Mouse (Mus musculus): ENCODE results near the gene Hyls1. TPM values are rescaled to one million over a fixed set of nuclear protein-coding genes. Genes with fewer than 3 reads are reported as not detected.

Gene Hyls1
- total and polyA plus RNA-seq, 3 experiments, result 10.5 to 10.6 TPM; not detected in 1

- Histone ChIP-seq H3K4me3 (ENCODE audit: control insufficient read depth in 1 of 2, insufficient read depth in 1 of 2, low read depth in 2 of 2, low read length in 2 of 2) (no peak overlapping the region), H3K36me3 (ENCODE audit: control insufficient read depth in 1 of 2, insufficient read depth in 2 of 2, low read length in 2 of 2) (peaks cover 0 to 3% of the 10 kb centered on the region in 2 experiments; a peak in 1 of 4 replicates), H3K9me3 (replicated peaks; ENCODE audit: insufficient read depth, low read length) (no peaks in the 10 kb centered on the region), H3K9ac (ENCODE audit: control insufficient read depth, low read depth, low read length, poor library complexity, severe bottlenecking) (no peak overlapping the region), H3K27ac (ENCODE audit: control insufficient read depth, low read depth, low read length) (no peak overlapping the region), H3K27me3 (ENCODE audit: control insufficient read depth in 1 of 2, insufficient read depth in 2 of 2, low read length in 2 of 2) (no peaks in the 10 kb centered on the region; a peak in 3 of 4 replicates), H3K79me2 (ENCODE audit: control insufficient read depth, insufficient read depth, low read length, poor library complexity) (no peaks in the 10 kb centered on the region), H3K4me1 (ENCODE audit: control insufficient read depth in 1 of 2, insufficient read depth in 2 of 2, low read length in 2 of 2) (peaks cover 0 to 5% of the 10 kb centered on the region in 2 experiments; a peak in 1 of 4 replicates)
- peak; percentile 70 for DNase-seq (ENCODE audit: low read depth, low spot score)
- TF ChIP-seq ZC3H11A (IDR thresholded peaks at IDR 0.05; ENCODE audit: low read depth, low read length) (peak; percentile 55), HCFC1 (IDR thresholded peaks at IDR 0.05; ENCODE audit: low read depth, low read length) (0 out of 2 replicates have a peak, but pooled peaks have one; percentile 16), CHD2 (IDR thresholded peaks at IDR 0.05; ENCODE audit: low read length) (no peak), MAZ (IDR thresholded peaks at IDR 0.05; ENCODE audit: low read depth, low read length) (no peak), SMC3 (IDR thresholded peaks at IDR 0.05; ENCODE audit: low read depth, low read length) (peak; percentile 61), MXI1 (IDR thresholded peaks at IDR 0.05; ENCODE audit: low read depth, low read length) (no peak), RAD21 (IDR thresholded peaks at IDR 0.05; ENCODE audit: low read depth, low read length) (peak; percentile 66), TCF12 (IDR thresholded peaks at IDR 0.05; ENCODE audit: low read depth, low read length) (no peak), POLR2A (IDR thresholded peaks at IDR 0.05; ENCODE audit: control insufficient read depth in 1 of 2, insufficient read depth in 1 of 2, low read depth in 1 of 2, low read length in 2 of 2, poor library complexity in 1 of 2) (no peak), ZNF384 (IDR thresholded peaks at IDR 0.05; ENCODE audit: low read depth, low read length) (no peak), POLR2AphosphoS2 (IDR thresholded peaks at IDR 0.05; ENCODE audit: low read length) (no peak), CTCF (IDR thresholded peaks at IDR 0.05 in 2 of 3, conservative IDR thresholded peaks at IDR 0.05 in 1 of 3; ENCODE audit: control insufficient read depth in 1 of 3, insufficient read depth in 1 of 3, low read depth in 2 of 3, low read length in 3 of 3, poor library complexity in 1 of 3, severe bottlenecking in 1 of 3) (peak; percentile 61 to 69 (median 66))
These were observed 35.1 kb downstream of the Hyls1 start for GRCm38 (mm10) chr9:35535110-35535509.

DNA sequence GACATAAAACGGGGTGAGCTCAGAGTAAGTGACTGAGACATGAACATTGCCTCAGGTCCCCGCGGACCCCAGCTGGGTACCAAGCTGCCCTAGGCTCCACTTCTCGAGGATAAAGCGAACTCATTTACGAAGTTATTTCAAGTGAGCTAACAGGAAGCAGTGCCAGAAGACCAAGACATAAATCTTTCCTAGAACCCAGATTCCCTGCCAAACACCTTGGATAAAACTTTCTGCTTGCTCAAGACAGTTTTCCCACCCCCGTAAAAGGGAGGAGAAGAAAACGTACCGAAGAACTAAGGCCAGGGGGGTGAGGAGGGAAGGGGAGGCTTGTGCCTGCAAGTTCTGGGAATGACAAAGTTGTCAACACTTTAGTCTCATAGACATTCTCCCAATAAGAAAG is 36.9 kb downstream of the Hyls1 start:
- H3K4me1 ChIP-seq (ENCODE audit: control insufficient read depth in 1 of 2, insufficient read depth in 2 of 2, low read length in 2 of 2), result peaks cover 0 to 3% of the 10 kb centered on the region in 2 experiments; a peak in 1 of 4 replicates
- no peak overlapping the region for H3K4me3 ChIP-seq (ENCODE audit: control insufficient read depth in 1 of 2, insufficient read depth in 1 of 2, low read depth in 2 of 2, low read length in 2 of 2)
- no peak overlapping the region for H3K27ac ChIP-seq (ENCODE audit: control insufficient read depth, low read depth, low read length)
- H3K27me3 ChIP-seq (ENCODE audit: control insufficient read depth in 1 of 2, insufficient read depth in 2 of 2, low read length in 2 of 2), result no peaks in the 10 kb centered on the region; a peak in 3 of 4 replicates
- H3K9ac ChIP-seq (ENCODE audit: control insufficient read depth, low read depth, low read length, poor library complexity, severe bottlenecking), result no peak overlapping the region
- H3K36me3 ChIP-seq (ENCODE audit: control insufficient read depth in 1 of 2, insufficient read depth in 2 of 2, low read length in 2 of 2), result peaks cover 0 to 3% of the 10 kb centered on the region in 2 experiments; a peak in 1 of 4 replicates
- DNase-seq (ENCODE audit: low read depth, low spot score), result no peak
- H3K9me3 ChIP-seq (replicated peaks; ENCODE audit: insufficient read depth, low read length), result no peaks in the 10 kb centered on the region
- TF ChIP-seq ELF1 (IDR thresholded peaks at IDR 0.05; ENCODE audit: low read depth, low read length), result no peak
- no peak for TF ChIP-seq BHLHE40 (IDR thresholded peaks at IDR 0.05; ENCODE audit: borderline replicate concordance, low read depth, low read length)
- no peak for TF ChIP-seq E2F4 (IDR thresholded peaks at IDR 0.05; ENCODE audit: borderline replicate concordance, low read depth, low read length)
- no peak for TF ChIP-seq SMC3 (IDR thresholded peaks at IDR 0.05; ENCODE audit: low read depth, low read length)
- no peak for TF ChIP-seq NELFE (IDR thresholded peaks at IDR 0.05; ENCODE audit: low read depth, low read length)
- no peak for TF ChIP-seq MYC (IDR thresholded peaks at IDR 0.05; ENCODE audit: low read depth, low read length)
- no peaks in the 10 kb centered on the region for H3K79me2 ChIP-seq (ENCODE audit: control insufficient read depth, insufficient read depth, low read length, poor library complexity)
